Mouse (Mus musculus) forelimb bud, embryonic 11.5 days (tissue): ENCODE measurements around the gene Mfsd4b5.
"Not testable (repeated sequence)": the region's sequence is repeated elsewhere in the genome, so short reads cannot be mapped to it uniquely, and the experiment has no call there.

Experiments used
- DNase-seq: peaks from one replicate; pipeline ENCODE4 v3.0.0-alpha.2; 2012; ENCODE audit warnings: low read depth, low spot score

Gene Mfsd4b5

GRCm38 (mm10) chr10:39967512-39967911 lies 18.9 kb downstream of the Mfsd4b5 start:
- DNase-seq, result peak; percentile 55

- DNase-seq, result no peak
These were observed 24.5 kb downstream of the Mfsd4b5 start for GRCm38 (mm10) chr10:39961906-39962305.

DNA sequence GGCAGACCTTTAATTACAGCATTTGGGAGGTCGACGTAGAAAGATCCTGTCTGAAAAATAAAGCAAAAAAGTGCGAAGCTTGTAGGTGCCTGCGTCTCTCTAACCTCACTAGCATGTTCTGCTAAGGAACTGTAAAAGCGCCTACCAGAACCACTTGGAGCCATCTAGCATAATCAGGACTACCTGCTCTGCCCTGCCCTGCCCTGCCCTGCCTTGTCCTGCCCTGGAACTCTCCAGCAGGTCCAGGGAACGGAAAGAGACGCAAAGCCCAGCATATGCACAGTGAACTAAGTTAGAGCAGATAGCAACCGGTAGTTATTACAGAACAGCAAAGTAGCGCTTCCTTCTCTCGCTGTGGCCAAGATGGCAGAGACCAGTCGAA lies 26.0 kb downstream of the Mfsd4b5 start:
- no peak for DNase-seq

DNA sequence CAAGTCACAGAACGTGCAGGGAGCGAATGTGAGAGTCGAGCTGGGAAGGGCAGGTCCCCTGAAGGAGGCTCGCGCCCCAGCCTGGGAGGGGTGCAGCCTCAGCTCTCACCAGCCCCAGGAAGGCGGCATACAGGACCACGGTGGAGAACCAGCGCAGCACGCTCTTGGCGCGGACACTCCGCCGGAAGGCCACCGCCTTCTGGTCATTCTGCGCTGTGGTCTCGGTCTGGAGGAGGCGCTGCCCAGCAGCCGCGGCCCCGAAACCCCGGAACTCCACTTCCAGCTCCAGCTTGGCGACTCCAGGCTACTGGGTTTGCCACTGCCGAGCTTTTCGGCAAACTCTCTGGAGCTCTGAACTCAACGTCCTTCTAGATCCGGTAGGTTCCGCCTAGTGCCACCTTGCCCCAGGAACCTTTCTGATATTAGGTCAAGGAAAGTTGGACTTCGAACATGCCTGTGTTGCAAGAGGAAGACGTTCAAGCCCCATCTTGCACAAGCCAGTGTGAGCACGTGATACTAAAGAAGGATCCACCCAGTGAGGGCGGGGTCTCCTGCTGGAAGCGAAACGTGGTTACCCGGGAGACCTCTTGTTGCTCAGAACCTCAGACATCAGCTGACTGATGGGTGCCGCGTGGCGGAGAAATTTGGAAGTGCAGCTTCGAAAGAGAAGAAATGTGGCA lies 26.5 kb downstream of the Mfsd4b5 start, which contains the start of gene Mfsd4b3:
Mfsd4b3 (minus strand) TSS at position 393 of the 680 bp plus-strand sequence.
- peak; percentile 93 for DNase-seq

DNA sequence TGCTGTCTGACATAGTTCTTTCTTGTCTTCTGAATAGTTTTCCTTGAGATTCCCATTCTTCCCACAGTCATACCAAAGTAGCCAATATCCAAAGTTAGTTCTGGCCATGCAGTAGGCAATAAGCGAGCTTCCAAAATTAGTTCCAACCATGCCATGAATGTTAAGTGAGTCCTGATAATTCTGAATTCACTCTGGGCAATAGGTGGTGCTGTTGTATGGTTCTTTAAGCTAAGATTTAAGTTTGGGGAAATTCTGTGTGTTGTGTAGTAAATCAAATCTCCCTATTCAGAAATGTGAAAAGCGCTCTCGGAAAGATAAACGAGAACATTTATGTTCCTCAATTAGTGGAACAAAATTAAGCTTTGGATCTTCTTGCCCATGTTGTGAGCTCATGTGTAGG lies 28.2 kb downstream of the Mfsd4b5 start:
- DNase-seq, result no peak

GRCm38 (mm10) chr10:39956340-39956878 lies 30.0 kb downstream of the Mfsd4b5 start:
- DNase-seq, result no peak

GRCm38 (mm10) chr10:39955163-39955562 lies 31.3 kb downstream of the Mfsd4b5 start:
- no peak for DNase-seq

GRCm38 (mm10) chr10:39949377-39949954 lies 37.0 kb downstream of the Mfsd4b5 start:
- DNase-seq, result no peak

DNA sequence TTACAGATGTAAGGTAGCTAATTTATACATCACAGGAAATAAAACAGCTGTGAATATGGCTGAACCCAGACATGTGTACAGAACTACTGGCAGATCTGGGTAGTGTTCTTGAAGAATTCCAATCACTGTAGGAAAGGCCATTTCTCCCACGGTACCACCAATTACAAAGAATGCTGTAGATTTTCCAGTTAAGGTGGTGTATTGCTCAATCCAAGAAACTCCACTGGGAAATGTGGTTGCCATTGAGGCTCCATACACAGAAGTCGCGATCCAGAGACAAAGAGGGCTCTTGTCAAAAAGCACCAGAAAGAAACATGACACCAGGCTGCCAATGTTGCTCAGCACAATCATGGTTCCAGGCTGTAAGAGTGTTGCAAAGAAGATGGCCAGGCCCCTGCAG lies 39.3 kb downstream of the Mfsd4b5 start:
- not testable (repeated sequence) for DNase-seq

DNA sequence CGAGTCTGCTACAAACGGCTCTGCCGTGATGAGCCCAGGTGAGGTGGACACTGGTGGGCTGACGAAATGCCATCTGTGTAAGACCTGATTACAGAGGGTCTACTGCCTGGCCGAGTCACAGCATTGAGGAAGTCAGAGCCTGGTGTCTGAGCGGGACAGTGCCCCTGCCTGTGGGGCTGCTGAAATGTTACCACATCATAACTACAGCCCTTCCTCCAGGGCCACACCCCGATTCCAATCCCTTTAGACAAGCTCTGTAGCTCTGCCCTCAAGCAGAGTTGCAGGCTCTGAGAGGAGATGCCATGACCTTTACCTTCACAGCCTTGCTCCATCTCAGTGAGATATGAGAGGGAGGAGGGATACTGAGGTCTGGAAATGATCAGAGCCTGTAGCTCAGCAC lies 49.9 kb downstream of the Mfsd4b5 start:
- no peak for DNase-seq

DNA sequence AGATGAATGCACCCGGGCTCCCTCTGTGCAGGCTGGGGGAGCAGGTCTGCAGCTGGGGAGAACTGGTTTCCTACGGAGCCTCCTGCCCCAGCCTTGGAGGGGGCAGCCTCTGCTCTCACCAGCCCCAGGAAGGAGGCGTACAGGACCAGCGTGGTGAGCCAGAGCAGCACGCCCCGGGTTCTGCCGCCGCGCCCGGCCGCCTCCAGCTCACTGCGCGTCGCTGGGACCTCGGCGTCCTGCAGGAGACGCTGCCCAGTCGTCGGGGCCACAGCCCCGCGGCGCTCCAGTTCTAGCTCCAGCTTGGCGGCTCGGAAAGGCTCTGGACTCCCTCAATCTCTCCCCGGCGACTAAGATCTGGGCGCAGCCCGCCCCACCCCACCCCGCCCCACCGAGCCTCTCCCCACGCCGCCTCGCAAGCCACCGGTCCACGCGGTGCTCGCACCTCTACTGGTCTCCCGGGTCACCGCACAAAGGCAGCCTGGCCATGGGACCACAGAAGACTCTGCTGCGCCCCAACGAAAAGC lies 59.8 kb downstream of the Mfsd4b5 start, which contains the start of gene Mfsd4b2:
Mfsd4b2 (minus strand) TSS at position 308 of the 524 bp plus-strand sequence.
- DNase-seq, result no peak

- DNase-seq, result not testable (repeated sequence)
These were observed 61.9 kb downstream of the Mfsd4b5 start for GRCm38 (mm10) chr10:39924556-39924955.

- no peak for DNase-seq
These were observed 73.8 kb downstream of the Mfsd4b5 start for GRCm38 (mm10) chr10:39912616-39913015.

DNA sequence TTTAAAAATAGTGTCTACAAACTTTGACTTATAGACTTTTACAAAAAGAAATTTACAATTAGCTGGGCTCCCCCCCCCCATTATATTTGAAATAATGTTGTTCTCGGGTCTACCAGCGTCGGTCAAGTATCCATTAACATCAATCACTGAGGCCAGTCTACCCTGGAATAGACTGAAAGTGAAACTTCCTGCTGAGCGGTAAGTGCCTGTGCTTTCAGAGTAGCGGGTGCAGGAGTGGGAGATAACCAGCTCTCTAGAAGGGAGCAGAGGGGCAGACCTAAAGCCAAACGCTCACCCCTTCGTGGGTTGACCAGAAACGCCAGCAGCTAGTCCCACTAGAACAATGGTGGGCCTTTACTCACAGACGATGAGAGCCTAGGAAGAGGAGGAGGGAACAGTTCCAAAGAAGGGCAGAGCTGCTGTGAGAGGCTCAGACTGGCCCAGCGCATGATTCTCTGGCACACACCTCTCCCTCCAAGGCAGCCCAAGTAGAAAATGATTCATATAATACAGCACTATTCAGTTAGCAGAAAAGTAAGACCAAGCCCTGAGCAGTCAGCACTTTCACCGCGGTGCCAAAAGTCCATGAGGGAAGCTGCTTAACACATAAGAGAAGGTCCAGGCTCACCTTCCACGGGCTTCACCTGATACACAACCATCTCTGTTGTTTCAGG lies 77.5 kb downstream of the Mfsd4b5 start:
- DNase-seq, result no peak
